Mouse (Mus musculus): ENCODE measurements around the gene Sec16b. TPM values are rescaled to one million over a fixed set of nuclear protein-coding genes. Genes with fewer than 3 reads are reported as not detected.

The Sec16b gene
- polyA plus RNA-seq, 1 experiment: 2.5 TPM

DNA sequence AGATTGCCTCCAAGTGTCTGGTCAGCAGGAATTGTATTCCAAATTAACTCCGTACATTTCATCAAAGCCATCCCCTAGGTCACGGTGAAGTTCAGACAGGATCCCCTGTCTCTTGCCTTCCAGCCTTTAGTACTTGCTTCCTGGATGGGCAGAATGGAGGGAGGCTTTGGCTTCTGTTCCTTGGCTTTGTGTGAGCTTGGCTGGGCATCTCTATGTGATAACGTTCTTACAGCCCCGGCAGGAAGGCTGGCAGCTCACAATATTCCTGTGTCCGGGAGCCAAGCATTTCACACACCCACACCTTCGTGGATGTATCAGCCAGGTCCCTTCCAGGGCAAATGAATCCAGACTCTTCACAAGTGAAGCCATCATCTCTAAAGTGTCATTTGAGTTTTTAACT lies 53.5 kb downstream of the Sec16b start:
- no peaks in the 10 kb centered on the region for H3K4me1 ChIP-seq (ENCODE audit: control insufficient read depth, insufficient read depth, insufficient read length, low read length)
- H3K4me3 ChIP-seq (ENCODE audit: insufficient read depth, low read depth, low read length): no peak overlapping the region
- H3K27ac ChIP-seq (replicated peaks; ENCODE audit: low read depth, low read length): no peak overlapping the region

DNA sequence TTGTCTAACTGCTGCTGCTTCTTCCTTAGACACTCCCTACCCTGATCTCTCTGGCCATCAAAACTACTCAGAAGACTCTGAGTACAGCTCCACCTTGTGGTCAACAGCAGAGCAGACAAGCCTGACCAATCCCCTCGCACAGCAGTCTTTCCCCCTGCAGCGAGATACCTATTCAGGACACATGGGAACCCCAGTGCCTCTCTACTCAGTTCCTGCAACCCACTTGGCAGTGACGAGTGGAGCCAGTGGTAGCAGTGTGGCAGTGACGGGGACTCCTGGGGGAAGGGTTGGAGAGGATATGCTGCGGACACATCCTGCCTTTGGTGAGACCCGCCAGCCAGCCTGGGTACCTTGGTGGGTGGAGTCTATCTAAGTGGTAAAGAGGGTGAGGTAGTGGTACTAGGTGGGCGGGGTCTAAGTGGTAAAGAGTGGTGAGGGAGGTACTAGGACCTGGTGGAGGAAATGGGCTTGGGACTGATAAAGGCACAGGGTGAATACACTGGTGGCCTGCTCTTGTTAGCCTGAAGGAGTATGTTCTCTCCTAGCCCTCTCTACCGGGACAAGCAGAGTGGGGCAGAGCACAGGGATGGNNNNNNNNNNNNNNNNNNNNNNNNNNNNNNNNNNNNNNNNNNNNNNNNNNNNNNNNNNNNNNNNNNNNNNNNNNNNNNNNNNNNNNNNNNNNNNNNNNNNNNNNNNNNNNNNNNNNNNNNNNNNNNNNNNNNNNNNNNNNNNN lies 54.3 kb downstream of the Sec16b start:
- no peaks in the 10 kb centered on the region for H3K4me1 ChIP-seq (ENCODE audit: control insufficient read depth, insufficient read depth, insufficient read length, low read length)
- no peak overlapping the region for H3K4me3 ChIP-seq (ENCODE audit: insufficient read depth, low read depth, low read length)

DNA sequence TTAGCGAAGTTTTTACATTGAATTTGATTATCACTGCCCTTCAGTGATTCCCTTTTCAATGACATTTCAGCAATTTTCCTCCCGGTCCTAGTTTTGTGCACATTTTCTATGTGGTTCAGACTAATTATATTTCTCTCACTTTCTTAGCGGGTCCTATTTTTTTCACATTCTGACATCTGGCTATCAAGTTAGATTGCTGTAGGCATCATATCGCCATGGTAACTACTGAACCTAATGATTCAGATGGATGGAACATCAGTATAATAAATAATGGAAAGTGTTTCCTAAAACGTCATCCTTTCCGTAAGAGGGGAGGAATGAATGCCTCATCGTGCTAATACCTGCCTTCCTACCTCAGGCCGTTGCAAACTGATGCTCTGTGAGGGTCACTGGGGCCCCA lies 61.3 kb downstream of the Sec16b start:
- Histone ChIP-seq H3K4me1 (ENCODE audit: control insufficient read depth, insufficient read depth, insufficient read length, low read length) (no peaks in the 10 kb centered on the region), H3K27ac (replicated peaks; ENCODE audit: low read depth, low read length) (no peak overlapping the region), H3K4me3 (ENCODE audit: insufficient read depth, low read depth, low read length) (no peak overlapping the region)

More for the DNA sequence above, 54.3 kb downstream of the Sec16b start:
- H3K27ac ChIP-seq (replicated peaks; ENCODE audit: low read depth, low read length): no peak overlapping the region

DNA sequence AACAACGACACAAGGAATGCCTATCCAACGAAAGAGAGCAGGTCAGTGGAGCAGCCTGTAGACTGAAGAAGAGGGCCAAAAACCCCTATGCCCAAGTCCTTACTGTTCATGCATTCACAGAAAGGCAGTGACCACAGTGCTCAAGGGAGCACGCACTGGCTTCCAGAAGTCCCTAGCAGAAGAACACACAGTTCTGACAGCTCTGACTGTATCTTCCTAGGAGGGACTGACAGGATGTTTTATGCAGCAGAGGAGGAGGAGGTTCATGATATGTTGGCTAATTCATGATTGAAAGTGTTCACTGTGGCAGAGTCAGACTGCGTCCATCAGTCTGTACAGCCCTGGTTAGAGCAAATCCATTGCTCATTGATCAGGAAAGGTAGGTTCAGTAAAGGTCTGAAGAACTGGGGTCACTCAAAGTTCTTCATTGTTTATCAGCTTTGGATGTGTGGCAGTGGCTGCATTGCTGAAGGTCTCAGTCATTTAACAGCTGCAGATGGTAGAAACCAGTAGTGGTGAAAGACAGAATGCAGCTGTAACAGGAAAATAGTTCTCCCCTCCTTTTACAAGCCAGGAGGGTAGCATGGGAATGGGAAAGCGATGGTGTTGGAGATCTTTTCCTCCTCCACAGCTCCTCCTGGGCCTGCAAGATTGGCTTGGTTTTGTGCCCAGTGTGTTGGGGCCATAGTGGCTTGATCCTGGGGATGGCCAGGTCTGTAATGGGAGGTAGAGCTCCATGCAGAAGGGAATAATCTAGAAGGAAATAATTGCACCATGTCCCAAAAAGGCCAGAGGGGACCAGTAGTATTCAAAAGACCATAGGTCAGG lies 62.9 kb downstream of the Sec16b start:
- no peaks in the 10 kb centered on the region for H3K4me1 ChIP-seq (ENCODE audit: control insufficient read depth, insufficient read depth, insufficient read length, low read length)
- H3K27ac ChIP-seq (replicated peaks; ENCODE audit: low read depth, low read length): no peak overlapping the region
- H3K4me3 ChIP-seq (ENCODE audit: insufficient read depth, low read depth, low read length): no peak overlapping the region

DNA sequence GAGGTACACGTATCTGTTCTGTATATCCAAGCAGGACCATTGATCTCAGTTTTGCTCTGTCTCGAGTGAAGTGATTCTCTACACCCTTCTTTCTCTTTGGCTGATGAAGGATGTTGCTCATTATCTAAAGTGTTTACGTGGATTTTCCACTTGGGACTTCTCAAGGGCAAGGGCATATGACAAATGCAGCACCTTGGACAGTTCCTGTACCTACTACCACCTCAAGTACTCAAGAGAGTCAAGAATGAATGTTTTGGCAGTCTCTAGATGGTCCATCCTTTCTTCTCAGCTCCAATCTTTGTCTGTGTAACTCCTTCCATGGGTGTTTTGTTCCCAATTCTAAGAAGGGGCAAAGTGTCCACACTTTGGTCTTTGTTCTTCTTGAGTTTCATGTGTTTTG lies 68.8 kb downstream of the Sec16b start:
- Histone ChIP-seq H3K4me3 (ENCODE audit: insufficient read depth, low read depth, low read length) (no peak overlapping the region), H3K27ac (replicated peaks; ENCODE audit: low read depth, low read length) (no peak overlapping the region), H3K4me1 (ENCODE audit: control insufficient read depth, insufficient read depth, insufficient read length, low read length) (no peaks in the 10 kb centered on the region)

DNA sequence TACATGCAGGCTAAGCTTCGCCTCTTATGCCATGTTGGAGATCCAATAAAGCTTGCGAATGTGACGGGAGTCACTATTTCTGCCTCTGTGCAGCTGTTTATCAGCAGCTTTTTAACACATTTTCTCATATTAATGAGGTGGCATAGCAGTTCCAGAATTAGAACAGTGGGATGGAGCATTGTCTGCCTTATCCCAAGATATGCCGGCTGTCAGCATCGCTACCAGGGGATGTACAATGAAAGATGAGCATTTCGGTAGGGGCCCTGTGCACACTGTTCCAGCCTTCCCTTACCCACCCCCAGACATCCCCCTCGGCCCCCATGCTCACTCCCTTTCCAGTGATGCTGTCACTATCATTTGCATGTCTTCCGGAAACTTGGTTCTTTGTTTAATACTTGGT lies 71.8 kb downstream of the Sec16b start:
- H3K27ac ChIP-seq (replicated peaks; ENCODE audit: low read depth, low read length): no peak overlapping the region
- no peaks in the 10 kb centered on the region for H3K4me1 ChIP-seq (ENCODE audit: control insufficient read depth, insufficient read depth, insufficient read length, low read length)
- H3K4me3 ChIP-seq (ENCODE audit: insufficient read depth, low read depth, low read length): no peak overlapping the region

DNA sequence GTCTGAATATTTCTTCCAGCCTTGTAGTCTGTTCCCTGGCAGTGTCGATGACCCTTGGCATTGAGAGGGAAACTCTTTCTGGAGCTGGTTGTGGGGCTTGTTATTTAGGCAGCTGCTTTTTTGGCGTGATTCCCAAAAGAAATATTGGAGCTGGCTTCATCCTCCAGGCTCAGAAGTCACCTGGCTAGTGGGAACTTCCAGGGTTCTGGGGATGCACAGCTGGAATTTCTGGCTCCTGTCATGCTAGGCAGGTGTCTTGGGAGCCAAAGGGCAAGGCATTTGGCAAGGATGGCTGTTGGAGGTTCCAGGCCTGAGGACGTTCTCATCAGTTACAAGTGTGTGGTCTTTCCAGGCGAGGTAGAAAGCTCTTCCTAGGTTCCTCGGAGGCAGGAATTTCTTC lies 80.0 kb downstream of the Sec16b start:
- Histone ChIP-seq H3K4me3 (ENCODE audit: insufficient read depth, low read depth, low read length) (no peak overlapping the region), H3K27ac (replicated peaks; ENCODE audit: low read depth, low read length) (no peak overlapping the region), H3K4me1 (ENCODE audit: control insufficient read depth, insufficient read depth, insufficient read length, low read length) (no peaks in the 10 kb centered on the region)

DNA sequence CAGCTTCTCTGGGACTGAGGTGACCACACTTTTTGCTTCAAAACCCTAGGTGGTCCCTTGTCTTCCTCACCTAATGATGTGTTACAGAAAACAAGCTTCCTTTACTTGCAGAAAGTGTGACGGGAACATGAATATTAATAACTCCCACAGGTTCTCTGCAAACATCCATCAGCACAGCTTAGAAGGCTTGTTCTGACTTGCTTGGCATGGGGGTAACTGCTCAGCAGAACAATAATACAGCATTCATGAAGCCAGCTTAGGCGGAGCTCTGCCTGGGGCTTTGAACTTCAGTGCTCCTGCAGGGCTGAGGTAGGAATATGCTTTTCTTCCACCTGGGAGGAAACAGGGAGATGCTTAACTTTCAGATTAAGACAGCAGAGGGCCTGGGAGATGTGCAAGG lies 85.5 kb downstream of the Sec16b start:
- no peak overlapping the region for H3K27ac ChIP-seq (replicated peaks; ENCODE audit: low read depth, low read length)
- H3K4me3 ChIP-seq (ENCODE audit: insufficient read depth, low read depth, low read length): no peak overlapping the region
- no peaks in the 10 kb centered on the region for H3K4me1 ChIP-seq (ENCODE audit: control insufficient read depth, insufficient read depth, insufficient read length, low read length)

DNA sequence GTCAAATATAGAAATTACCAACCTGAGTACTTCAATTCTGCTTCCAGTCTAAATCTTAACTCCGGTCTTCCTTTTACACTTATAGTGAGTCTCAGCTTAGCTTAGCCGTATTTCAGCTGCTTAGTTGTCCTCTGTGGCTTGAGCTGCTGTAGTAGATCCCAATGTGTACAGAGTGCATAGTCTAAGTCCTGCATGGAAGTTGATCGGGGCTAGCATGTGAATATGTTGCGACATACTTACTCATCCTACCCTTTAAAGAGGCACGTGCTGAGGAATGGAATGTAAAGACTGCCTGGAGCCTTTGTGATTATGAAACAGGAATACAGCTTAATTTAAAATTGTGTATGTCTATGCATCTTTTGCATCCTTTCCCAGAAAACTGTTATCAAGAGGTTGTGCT lies 88.0 kb downstream of the Sec16b start:
- no peak overlapping the region for H3K4me3 ChIP-seq (ENCODE audit: insufficient read depth, low read depth, low read length)
- no peaks in the 10 kb centered on the region for H3K4me1 ChIP-seq (ENCODE audit: control insufficient read depth, insufficient read depth, insufficient read length, low read length)
- H3K27ac ChIP-seq (replicated peaks; ENCODE audit: low read depth, low read length): no peak overlapping the region

DNA sequence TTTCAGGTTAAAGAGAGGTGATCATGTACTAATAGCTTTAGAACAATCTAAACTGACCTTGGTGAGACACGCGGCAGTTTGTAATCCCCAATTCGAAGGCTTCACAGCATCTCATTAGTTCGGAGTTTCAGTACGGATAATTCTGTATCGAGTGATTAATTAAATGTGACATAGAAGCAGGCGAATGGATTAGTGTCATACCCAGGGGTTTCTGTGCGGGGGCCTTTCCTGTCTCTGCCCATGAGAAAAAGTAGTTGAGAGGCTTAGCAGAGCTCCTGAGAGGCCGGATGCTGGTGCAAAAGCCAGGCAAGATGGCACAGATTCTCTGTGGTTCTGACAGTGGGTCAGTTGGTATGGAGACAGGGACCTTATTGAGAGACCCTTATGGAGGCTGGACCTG lies 88.6 kb downstream of the Sec16b start:
- no peak overlapping the region for H3K27ac ChIP-seq (replicated peaks; ENCODE audit: low read depth, low read length)
- no peaks in the 10 kb centered on the region for H3K4me1 ChIP-seq (ENCODE audit: control insufficient read depth, insufficient read depth, insufficient read length, low read length)
- H3K4me3 ChIP-seq (ENCODE audit: insufficient read depth, low read depth, low read length): no peak overlapping the region

DNA sequence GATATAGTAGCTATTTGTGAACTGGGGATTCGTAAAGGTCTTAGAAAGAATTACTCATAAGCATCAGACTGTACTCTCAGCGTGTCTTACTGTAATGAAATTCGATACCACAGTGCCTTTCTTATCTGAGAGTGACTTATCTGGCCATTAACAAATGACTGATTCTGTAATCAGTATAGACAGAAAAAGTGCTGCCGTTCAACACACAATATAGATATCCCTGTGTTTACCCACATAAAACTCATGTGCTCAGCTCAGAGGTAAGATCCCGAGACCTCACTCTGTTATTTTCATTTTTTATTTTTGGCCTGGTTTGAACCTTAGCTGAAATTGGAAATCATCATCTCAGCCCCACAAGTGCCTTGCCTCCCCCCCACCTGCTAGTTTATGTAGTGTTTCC lies 98.0 kb downstream of the Sec16b start:
- Histone ChIP-seq H3K4me1 (ENCODE audit: control insufficient read depth, insufficient read depth, insufficient read length, low read length) (no peaks in the 10 kb centered on the region), H3K4me3 (ENCODE audit: insufficient read depth, low read depth, low read length) (no peak overlapping the region), H3K27ac (replicated peaks; ENCODE audit: low read depth, low read length) (no peak overlapping the region)

Other genes starting within 250 kb of the Sec16b start
- 2.6 and 3.4 TPM in 2 replicates for gene Rasal2, start 94.1 kb upstream of the Sec16b start, polyA plus RNA-seq (2012; ENCODE audit: insufficient read depth, insufficient read length, missing spikeins)
- 21.4 and 26.2 TPM in 2 replicates for gene Cryzl2, start 48.2 kb upstream of the Sec16b start, polyA plus RNA-seq (2012; ENCODE audit: insufficient read depth, insufficient read length, missing spikeins)